19 mouse cellular contexts compared by ENCODE assay signal in genomic region chr14:121987287-121987686, GRCm38 (mm10). TPM values are rescaled to one million over a fixed set of nuclear protein-coding genes. Genes with fewer than 3 reads are reported as not detected.
DNase-seq lines count a peak whose midpoint lies in the region; ATAC-seq lines count a peak whose summit lies in the region.
"Had no signal": no experiment of that assay in that cellular context is flagged by ENCODE, and none has a peak within 500 bp of the region (broad histone marks: within the 10 kb centered on the region; RNA-seq: fewer than 3 reads in every experiment).

No protein-coding gene starts in this region.

- H3K36me3 ChIP-seq in liver, embryonic 11.5 days (ENCODE audit: control insufficient read depth, insufficient read depth, low read length): no peaks in the 10 kb centered on the region
- no peaks in the 10 kb centered on the region for H3K36me3 ChIP-seq in macrophage (ENCODE audit: inconsistent target)
- H3K36me3 ChIP-seq: midbrain, embryonic 10.5 days; neural tube, embryonic 13.5 days had no signal

- no peaks in the 10 kb centered on the region for H3K27me3 ChIP-seq in liver, embryonic 11.5 days (replicated peaks; ENCODE audit: control insufficient read depth, insufficient read depth, low read length)
- H3K27me3 ChIP-seq: neural tube, embryonic 13.5 days had no signal

- H3K4me3 ChIP-seq in liver, embryonic 11.5 days (ENCODE audit: low read depth, low read length): no peak overlapping the region
- H3K4me3 ChIP-seq in macrophage (ENCODE audit: inconsistent target): no peak overlapping the region
- H3K4me3 ChIP-seq: midbrain, embryonic 10.5 days; neural tube, embryonic 13.5 days had no signal

- peak; percentile 94 for ATAC-seq in frontal cortex, adult (ENCODE audit: low TSS enrichment)
- no peak for ATAC-seq in liver, embryonic 11.5 days (replicated peaks; ENCODE audit: low FRiP score)
- ATAC-seq: intestine, postnatal 0 days had no signal

- peaks cover 15% of the 10 kb centered on the region for H3K4me1 ChIP-seq in liver, embryonic 11.5 days (replicated peaks; ENCODE audit: control insufficient read depth, insufficient read depth, low read length)

- no peak overlapping the region for H3K9ac ChIP-seq in liver, embryonic 11.5 days (ENCODE audit: low read depth, low read length)
- H3K9ac ChIP-seq: neural tube, embryonic 13.5 days had no signal

- 72% methylated on average over 1 of the region's 1 CpGs for WGBS in liver, embryonic 11.5 days
- WGBS in macrophage (ENCODE audit: missing documents): no CpG with 5 or more reads among the region's 1 CpGs

- no peak overlapping the region for H3K4me2 ChIP-seq in liver, embryonic 11.5 days
- H3K4me2 ChIP-seq: neural tube, embryonic 13.5 days had no signal

- H3K27ac ChIP-seq in liver, embryonic 11.5 days (ENCODE audit: low read depth, low read length): no peak overlapping the region
- H3K27ac ChIP-seq in macrophage: peak overlapping the region; percentile 91
- H3K27ac ChIP-seq: midbrain, embryonic 10.5 days; neural tube, embryonic 13.5 days had no signal

- DNase-seq in frontal cortex, postnatal 14 days (ENCODE audit: low spot score in 2 of 2): no peak
- peak; percentile 24 for DNase-seq in liver, embryonic 11.5 days (ENCODE audit: low spot score)
- no peak for DNase-seq in liver
- no peak for DNase-seq in cerebellum, adult 18-20 months
- no peak for DNase-seq in thymus, adult 18-20 months
- no peak for DNase-seq in adrenal gland, postnatal 14 days
- DNase-seq: cerebellum, adult 9-11 months; gastrocnemius, postnatal 14 days; lung, adult 2 months had no signal

- no peaks in the 10 kb centered on the region for H3K9me3 ChIP-seq in liver, embryonic 11.5 days (ENCODE audit: control insufficient read depth, low read length)
- H3K9me3 ChIP-seq: midbrain, embryonic 10.5 days; neural tube, embryonic 13.5 days had no signal

- no peaks in the 10 kb centered on the region; the same call in 1 of the 2 replicates for H3K79me2 ChIP-seq in macrophage (ENCODE audit: inconsistent target)

RNA-seq across cellular contexts. Expression of gene Gpr183, which starts 22.3 kb away (rescaled TPM):
- 3.2 and 3.9 TPM in 2 replicates for polyA plus RNA-seq in liver, embryonic 11.5 days (2014; fragmentation: Nextera tagmentation; extraction: Ambion mirVana)
- 1 to 10 TPM in 13 of 26 experiments, under 1 TPM in 10, not detected in 3; 0.39 to 6.8 (median 1.9) TPM for total RNA-seq in macrophage (2018; cell fraction: chromatin; rRNA removed)
- 10 to 100 TPM in 1 of 26 experiments, 1 to 10 TPM in 19, under 1 TPM in 6; 0.40 to 10.8 (median 3.0) TPM for total RNA-seq in macrophage (2018; cell fraction: cytosol; rRNA removed)
- 10 to 100 TPM in 1 of 26 experiments, 1 to 10 TPM in 19, under 1 TPM in 6; 0.17 to 27.4 (median 2.0) TPM for total RNA-seq in macrophage (2018; cell fraction: nucleus; rRNA removed)
- 2.6 to 26.1 TPM (median 8.0 TPM) in 3 replicates for polyA plus RNA-seq in macrophage (2018)
- total RNA-seq in adrenal gland, postnatal 14 days (2021): 0.48 and 2.3 TPM in 2 replicates

RNA-seq across cellular contexts. Expression of gene Timm8a2, which starts 47.2 kb away (rescaled TPM):
- polyA plus RNA-seq in liver, embryonic 11.5 days (2014; fragmentation: Nextera tagmentation; extraction: Ambion mirVana): not detected in 2 replicates
- total RNA-seq in macrophage (2018; cell fraction: chromatin; rRNA removed): 1 to 10 TPM in 2 of 26 experiments, under 1 TPM in 1, not detected in 23; 0.75 to 1.3 (median 1.1) TPM
- total RNA-seq in macrophage (2018; cell fraction: cytosol; rRNA removed): not detected
- total RNA-seq in macrophage (2018; cell fraction: nucleus; rRNA removed): 1 to 10 TPM in 3 of 26 experiments, under 1 TPM in 5, not detected in 18; 0.61 to 2.4 (median 0.92) TPM
- polyA plus RNA-seq in macrophage (2018): not detected in 3 replicates
- total RNA-seq in adrenal gland, postnatal 14 days (2021): not detected in 2 replicates
- total RNA-seq: gastrocnemius, postnatal 14 days; left cerebral cortex, postnatal 36 days had no signal
- polyA plus RNA-seq: embryonic facial prominence, embryonic 11.5 days; forebrain, embryonic 11.5 days; hindbrain, embryonic 11.5 days; intestine, postnatal 0 days; lung, adult 2 months; midbrain, embryonic 10.5 days; neural tube, embryonic 13.5 days; stomach, embryonic 14.5 days had no signal
